ENCODE assay signal across 24 mouse cellular contexts in genomic region chr5:24308621-24309020, GRCm38 (mm10). TPM values are rescaled to one million over a fixed set of nuclear protein-coding genes. Genes with fewer than 3 reads are reported as not detected.
A peak's percentile ranks its signal among the peaks of the same experiment; 100 is the strongest.
DNase-seq lines count a peak whose midpoint lies in the region; ATAC-seq and TF ChIP-seq lines count a peak whose summit lies in the region.
"Had no signal": no experiment of that assay in that cellular context is flagged by ENCODE, and none has a peak within 500 bp of the region (broad histone marks: within the 10 kb centered on the region; RNA-seq: fewer than 3 reads in every experiment).

No protein-coding gene starts in this region.

- H3K36me3 ChIP-seq in forebrain, embryonic 14.5 days (ENCODE audit: control insufficient read depth, insufficient read depth, low read length): no peaks in the 10 kb centered on the region
- no peaks in the 10 kb centered on the region for H3K36me3 ChIP-seq in forebrain, embryonic 10.5 days (replicated peaks)
- H3K36me3 ChIP-seq in testis, adult 2 months (ENCODE audit: control insufficient read depth, insufficient read depth, low read length): no peaks in the 10 kb centered on the region
- H3K36me3 ChIP-seq: embryonic facial prominence, embryonic 12.5 days; embryonic facial prominence, embryonic 15.5 days; G1E; hindbrain, embryonic 12.5 days; hindbrain, embryonic 15.5 days had no signal

- ATAC-seq in forebrain, embryonic 14.5 days: no peak; the same call in 1 of the 2 replicates
- ATAC-seq: forebrain, embryonic 13.5 days; intestine, postnatal 0 days; Patski had no signal

- no peak for TF ChIP-seq CTCF in testis, adult 2 months (IDR thresholded peaks at IDR 0.05; ENCODE audit: control insufficient read depth, insufficient read depth, insufficient replicate concordance, low read depth, low read length)

- no peak overlapping the region for H3K4me3 ChIP-seq in forebrain, embryonic 14.5 days (ENCODE audit: low read depth, low read length)
- H3K4me3 ChIP-seq in forebrain, embryonic 10.5 days: no peak overlapping the region
- H3K4me3 ChIP-seq in testis, adult 2 months (ENCODE audit: control insufficient read depth, low read depth, low read length): peak overlapping the region; percentile 34
- H3K4me3 ChIP-seq: embryonic facial prominence, embryonic 12.5 days; embryonic facial prominence, embryonic 15.5 days; forebrain, embryonic 13.5 days; gastrocnemius, adult 2 months; hindbrain, embryonic 12.5 days; hindbrain, embryonic 15.5 days had no signal

- TF ChIP-seq POLR2A in testis, adult 2 months (IDR thresholded peaks at IDR 0.05; ENCODE audit: control insufficient read depth, low read depth, low read length): no peak

- DNase-seq in adrenal gland, postnatal 14 days: peak; percentile 45
- no peak for DNase-seq in adrenal gland, postnatal 4 days (ENCODE audit: low spot score in 2 of 2)
- peak; percentile 40 for DNase-seq in forebrain, embryonic 14.5 days (ENCODE audit: low spot score)
- no peak for DNase-seq in forebrain, embryonic 10.5 days (ENCODE audit: extremely low spot score, low spot score)
- no peak for DNase-seq in testis, postnatal 10 days (ENCODE audit: low spot score)
- DNase-seq in left cerebral cortex, postnatal 14 days (ENCODE audit: low spot score in 2 of 2): no peak
- DNase-seq: adrenal gland, postnatal 25 days; B cell, adult 2 months; cerebellum, adult 18-20 months; cerebellum, adult 9-11 months; gastrocnemius, adult 2 months; gastrocnemius, postnatal 14 days; kidney, adult 2 months had no signal

- no peaks in the 10 kb centered on the region for H3K27me3 ChIP-seq in forebrain, embryonic 14.5 days (replicated peaks; ENCODE audit: control insufficient read depth, insufficient read depth, low read length)
- no peaks in the 10 kb centered on the region for H3K27me3 ChIP-seq in forebrain, embryonic 10.5 days (ENCODE audit: poor library complexity, severe bottlenecking)
- H3K27me3 ChIP-seq in testis, adult 2 months (ENCODE audit: control insufficient read depth, insufficient read depth, low read length): no peaks in the 10 kb centered on the region
- H3K27me3 ChIP-seq: embryonic facial prominence, embryonic 12.5 days; embryonic facial prominence, embryonic 15.5 days; forebrain, embryonic 13.5 days; hindbrain, embryonic 12.5 days; hindbrain, embryonic 15.5 days; Patski had no signal

- H3K9ac ChIP-seq in forebrain, embryonic 14.5 days (ENCODE audit: low read length): no peak overlapping the region
- H3K9ac ChIP-seq: embryonic facial prominence, embryonic 12.5 days; embryonic facial prominence, embryonic 15.5 days; forebrain, embryonic 13.5 days; hindbrain, embryonic 12.5 days; hindbrain, embryonic 15.5 days had no signal

- intact Hi-C loops in left cerebral cortex, postnatal 14 days (cut with DNase I): no loop called here

- no peaks in the 10 kb centered on the region for H3K4me1 ChIP-seq in forebrain, embryonic 14.5 days (ENCODE audit: control insufficient read depth, insufficient read depth, low read length)
- H3K4me1 ChIP-seq in forebrain, embryonic 10.5 days: no peaks in the 10 kb centered on the region
- H3K4me1 ChIP-seq in testis, adult 2 months (ENCODE audit: control insufficient read depth, insufficient read depth, low read length): no peaks in the 10 kb centered on the region
- H3K4me1 ChIP-seq: embryonic facial prominence, embryonic 12.5 days; forebrain, embryonic 13.5 days; hindbrain, embryonic 12.5 days; hindbrain, embryonic 15.5 days had no signal

- no peak overlapping the region for H3K4me2 ChIP-seq in forebrain, embryonic 14.5 days (ENCODE audit: low read length)
- H3K4me2 ChIP-seq: embryonic facial prominence, embryonic 12.5 days; embryonic facial prominence, embryonic 15.5 days; forebrain, embryonic 13.5 days; heart, embryonic 11.5 days; hindbrain, embryonic 12.5 days; hindbrain, embryonic 15.5 days had no signal

- H3K9me3 ChIP-seq in forebrain, embryonic 14.5 days (replicated peaks; ENCODE audit: control insufficient read depth, low read length): no peaks in the 10 kb centered on the region
- H3K9me3 ChIP-seq in forebrain, embryonic 10.5 days: peaks cover 5% of the 10 kb centered on the region; the same call in 1 of the 2 replicates
- H3K9me3 ChIP-seq: embryonic facial prominence, embryonic 12.5 days; forebrain, embryonic 13.5 days; G1E; hindbrain, embryonic 15.5 days had no signal

- 64% methylated on average over 7 of the region's 7 CpGs for WGBS in forebrain, embryonic 14.5 days
- WGBS in forebrain, embryonic 10.5 days: 89% methylated on average over 7 of the region's 7 CpGs

- H3K27ac ChIP-seq in forebrain, embryonic 14.5 days (ENCODE audit: low read depth, low read length): no peak overlapping the region
- no peak overlapping the region for H3K27ac ChIP-seq in forebrain, embryonic 10.5 days
- H3K27ac ChIP-seq in testis, adult 2 months (ENCODE audit: control insufficient read depth, insufficient read depth, low read depth, low read length): no peak overlapping the region
- H3K27ac ChIP-seq: embryonic facial prominence, embryonic 12.5 days; embryonic facial prominence, embryonic 15.5 days; forebrain, embryonic 13.5 days; gastrocnemius, adult 2 months; hindbrain, embryonic 12.5 days; hindbrain, embryonic 15.5 days had no signal

RNA-seq across cellular contexts. Expression of gene Kcnh2, which starts 42.8 kb away (rescaled TPM):
- 10.7 and 11.1 TPM in 2 replicates for total RNA-seq in adrenal gland, postnatal 14 days (2021)
- total RNA-seq in adrenal gland, postnatal 4 days (2021): 10 to 100 TPM; 38.6 to 42.4 TPM
- 4.7 and 5.2 TPM in 2 replicates for polyA plus RNA-seq in forebrain, embryonic 14.5 days (2014; fragmentation: Nextera tagmentation; extraction: Ambion mirVana)
- 17.8 and 21.3 TPM in 2 replicates for polyA plus RNA-seq in forebrain, embryonic 10.5 days (2016; fragmentation: Nextera tagmentation; extraction: Ambion mirVana)
- 23.6 and 26.2 TPM in 2 replicates for polyA plus RNA-seq in testis, adult 2 months (2012; rRNA removed)
- 10 to 100 TPM; 19.9 to 22.1 TPM for total RNA-seq in left cerebral cortex, postnatal 14 days (2021)

RNA-seq across cellular contexts. Expression of gene Nos3, which starts 56.0 kb away (rescaled TPM):
- 16.8 and 18.3 TPM in 2 replicates for total RNA-seq in adrenal gland, postnatal 14 days (2021)
- total RNA-seq in adrenal gland, postnatal 4 days (2021): 10 to 100 TPM; 11.5 to 12.3 TPM
- 4.6 and 7.6 TPM in 2 replicates for polyA plus RNA-seq in forebrain, embryonic 14.5 days (2014; fragmentation: Nextera tagmentation; extraction: Ambion mirVana)
- 7.6 and 8.1 TPM in 2 replicates for polyA plus RNA-seq in forebrain, embryonic 10.5 days (2016; fragmentation: Nextera tagmentation; extraction: Ambion mirVana)
- polyA plus RNA-seq in testis, adult 2 months (2012; rRNA removed): 1.9 and 2.2 TPM in 2 replicates
- total RNA-seq in left cerebral cortex, postnatal 14 days (2021): 10 to 100 TPM; 10.2 to 12.1 TPM
- total RNA-seq: hematopoietic stem cell, adult 5-6 weeks had no signal

Comparison
In these comparisons a context has a peak if more than half of its experiments do, and no peak if none do; other contexts are left out.
1. DNase-seq: peak in adrenal gland, postnatal 14 days (single experiment) and forebrain, embryonic 14.5 days (single experiment); none in adrenal gland, postnatal 4 days (0 of 2), forebrain, embryonic 10.5 days (single experiment), testis, postnatal 10 days (single experiment) and left cerebral cortex, postnatal 14 days (0 of 2).